Mouse (Mus musculus): ENCODE data around the gene Smarcad1. TPM values are rescaled to one million over a fixed set of nuclear protein-coding genes. Genes with fewer than 3 reads are reported as not detected.
A peak's percentile ranks its signal among the peaks of the same experiment; 100 is the strongest.

Smarcad1 gene
- polyA plus RNA-seq, 1 experiment from 2014 or later = 104 TPM

GRCm38 (mm10) chr6:65146363-65146762 is 104.0 kb downstream of the Smarcad1 start:
- Histone ChIP-seq H3K4me1 (ENCODE audit: control insufficient read depth, insufficient read depth, low read length) (0 out of 2 replicates have a peak, but pooled peaks cover 3% of the 10 kb centered on the region), H3K4me3 (ENCODE audit: low read depth, low read length) (no peak overlapping the region), H3K9me3 (ENCODE audit: control insufficient read depth, low read depth, low read length) (no peaks in the 10 kb centered on the region), H3K4me2 (replicated peaks; ENCODE audit: low read depth, low read length) (no peak overlapping the region), H3K9ac (replicated peaks; ENCODE audit: low read depth, low read length) (no peak overlapping the region), H3K27ac (ENCODE audit: low read length) (no peak overlapping the region), H3K36me3 (ENCODE audit: control insufficient read depth, insufficient read depth, low read length) (no peaks in the 10 kb centered on the region), H3K27me3 (ENCODE audit: control insufficient read depth, insufficient read depth, low read length) (no peaks in the 10 kb centered on the region)
- 82% methylated on average over 4 of the region's 4 CpGs for WGBS
- no peak for ATAC-seq (ENCODE audit: insufficient number of reproducible peaks, insufficient read depth, low FRiP score, low read depth)

- Histone ChIP-seq H3K36me3 (ENCODE audit: control insufficient read depth, insufficient read depth, low read length) (no peaks in the 10 kb centered on the region), H3K4me1 (ENCODE audit: control insufficient read depth, insufficient read depth, low read length) (no peaks in the 10 kb centered on the region), H3K9me3 (ENCODE audit: control insufficient read depth, low read depth, low read length) (no peaks in the 10 kb centered on the region), H3K4me3 (ENCODE audit: low read depth, low read length) (no peak overlapping the region), H3K27ac (ENCODE audit: low read length) (no peak overlapping the region), H3K4me2 (replicated peaks; ENCODE audit: low read depth, low read length) (peak overlapping the region; percentile 29; the same call in 1 of the 2 replicates), H3K9ac (replicated peaks; ENCODE audit: low read depth, low read length) (no peak overlapping the region; the same call in 1 of the 2 replicates), H3K27me3 (ENCODE audit: control insufficient read depth, insufficient read depth, low read length) (no peaks in the 10 kb centered on the region)
- 8% methylated on average over 22 of the region's 22 CpGs for WGBS
- ATAC-seq (ENCODE audit: insufficient number of reproducible peaks, insufficient read depth, low FRiP score, low read depth) = no peak
These were observed 108.3 kb downstream of the Smarcad1 start for GRCm38 (mm10) chr6:65150703-65151102.

GRCm38 (mm10) chr6:65153570-65153969 is 111.2 kb downstream of the Smarcad1 start:
- no peak for ATAC-seq (ENCODE audit: insufficient number of reproducible peaks, insufficient read depth, low FRiP score, low read depth)
- H3K4me2 ChIP-seq (replicated peaks; ENCODE audit: low read depth, low read length) = no peak overlapping the region
- no peaks in the 10 kb centered on the region for H3K36me3 ChIP-seq (ENCODE audit: control insufficient read depth, insufficient read depth, low read length)
- no peak overlapping the region for H3K4me3 ChIP-seq (ENCODE audit: low read depth, low read length)
- H3K27me3 ChIP-seq (ENCODE audit: control insufficient read depth, insufficient read depth, low read length) = no peaks in the 10 kb centered on the region
- H3K4me1 ChIP-seq (ENCODE audit: control insufficient read depth, insufficient read depth, low read length) = no peaks in the 10 kb centered on the region
- no peak overlapping the region for H3K27ac ChIP-seq (ENCODE audit: low read length)
- H3K9me3 ChIP-seq (ENCODE audit: control insufficient read depth, low read depth, low read length) = no peaks in the 10 kb centered on the region
- H3K9ac ChIP-seq (replicated peaks; ENCODE audit: low read depth, low read length) = no peak overlapping the region
- 76% methylated on average over 3 of the region's 3 CpGs for WGBS

- ATAC-seq (ENCODE audit: insufficient number of reproducible peaks, insufficient read depth, low FRiP score, low read depth) = no peak
These were observed 114.7 kb downstream of the Smarcad1 start for GRCm38 (mm10) chr6:65157042-65157441.

GRCm38 (mm10) chr6:65159381-65159942 is 117.1 kb downstream of the Smarcad1 start:
- WGBS = 77% methylated on average over 4 of the region's 4 CpGs
- Histone ChIP-seq H3K4me1 (ENCODE audit: control insufficient read depth, insufficient read depth, low read length) (no peaks in the 10 kb centered on the region), H3K9ac (replicated peaks; ENCODE audit: low read depth, low read length) (no peak overlapping the region), H3K4me3 (ENCODE audit: low read depth, low read length) (no peak overlapping the region), H3K27ac (ENCODE audit: low read length) (no peak overlapping the region), H3K9me3 (ENCODE audit: control insufficient read depth, low read depth, low read length) (no peaks in the 10 kb centered on the region), H3K36me3 (ENCODE audit: control insufficient read depth, insufficient read depth, low read length) (no peaks in the 10 kb centered on the region), H3K4me2 (replicated peaks; ENCODE audit: low read depth, low read length) (no peak overlapping the region), H3K27me3 (ENCODE audit: control insufficient read depth, insufficient read depth, low read length) (no peaks in the 10 kb centered on the region)
- ATAC-seq (ENCODE audit: insufficient number of reproducible peaks, insufficient read depth, low FRiP score, low read depth) = no peak

More at GRCm38 (mm10) chr6:65157042-65157441, 114.7 kb downstream of the Smarcad1 start:
- no peaks in the 10 kb centered on the region for H3K27me3 ChIP-seq (ENCODE audit: control insufficient read depth, insufficient read depth, low read length)
- 93% methylated on average over 4 of the region's 4 CpGs for WGBS
- H3K9ac ChIP-seq (replicated peaks; ENCODE audit: low read depth, low read length) = no peak overlapping the region
- no peak overlapping the region for H3K4me3 ChIP-seq (ENCODE audit: low read depth, low read length)
- no peak overlapping the region for H3K4me2 ChIP-seq (replicated peaks; ENCODE audit: low read depth, low read length)
- H3K27ac ChIP-seq (ENCODE audit: low read length) = no peak overlapping the region
- H3K36me3 ChIP-seq (ENCODE audit: control insufficient read depth, insufficient read depth, low read length) = no peaks in the 10 kb centered on the region
- no peaks in the 10 kb centered on the region for H3K9me3 ChIP-seq (ENCODE audit: control insufficient read depth, low read depth, low read length)
- no peaks in the 10 kb centered on the region for H3K4me1 ChIP-seq (ENCODE audit: control insufficient read depth, insufficient read depth, low read length)

- WGBS = 80% methylated on average over 6 of the region's 6 CpGs
- ATAC-seq (ENCODE audit: insufficient number of reproducible peaks, insufficient read depth, low FRiP score, low read depth) = no peak
- no peak overlapping the region for H3K4me2 ChIP-seq (replicated peaks; ENCODE audit: low read depth, low read length)
- H3K9me3 ChIP-seq (ENCODE audit: control insufficient read depth, low read depth, low read length) = no peaks in the 10 kb centered on the region
- H3K27ac ChIP-seq (ENCODE audit: low read length) = no peak overlapping the region
- H3K36me3 ChIP-seq (ENCODE audit: control insufficient read depth, insufficient read depth, low read length) = no peaks in the 10 kb centered on the region
- H3K4me1 ChIP-seq (ENCODE audit: control insufficient read depth, insufficient read depth, low read length) = no peaks in the 10 kb centered on the region
- H3K9ac ChIP-seq (replicated peaks; ENCODE audit: low read depth, low read length) = no peak overlapping the region
- no peak overlapping the region for H3K4me3 ChIP-seq (ENCODE audit: low read depth, low read length)
- no peaks in the 10 kb centered on the region for H3K27me3 ChIP-seq (ENCODE audit: control insufficient read depth, insufficient read depth, low read length)
These were observed 121.8 kb downstream of the Smarcad1 start for GRCm38 (mm10) chr6:65164137-65164536.

GRCm38 (mm10) chr6:65164977-65165376 is 122.6 kb downstream of the Smarcad1 start:
- 55% methylated on average over 5 of the region's 5 CpGs for WGBS
- Histone ChIP-seq H3K4me1 (ENCODE audit: control insufficient read depth, insufficient read depth, low read length) (no peaks in the 10 kb centered on the region), H3K4me2 (replicated peaks; ENCODE audit: low read depth, low read length) (no peak overlapping the region), H3K36me3 (ENCODE audit: control insufficient read depth, insufficient read depth, low read length) (no peaks in the 10 kb centered on the region), H3K27me3 (ENCODE audit: control insufficient read depth, insufficient read depth, low read length) (no peaks in the 10 kb centered on the region), H3K27ac (ENCODE audit: low read length) (no peak overlapping the region), H3K4me3 (ENCODE audit: low read depth, low read length) (no peak overlapping the region), H3K9ac (replicated peaks; ENCODE audit: low read depth, low read length) (no peak overlapping the region), H3K9me3 (ENCODE audit: control insufficient read depth, low read depth, low read length) (no peaks in the 10 kb centered on the region)
- no peak for ATAC-seq (ENCODE audit: insufficient number of reproducible peaks, insufficient read depth, low FRiP score, low read depth)
